In genomic region chr7:25702350-25702749, GRCm38 (mm10) we compare ENCODE assay signal across 17 mouse cellular contexts. TPM values are rescaled to one million over a fixed set of nuclear protein-coding genes. Genes with fewer than 3 reads are reported as not detected.
DNase-seq lines count a peak whose midpoint lies in the region; ATAC-seq and TF ChIP-seq lines count a peak whose summit lies in the region.
"Had no signal": no experiment of that assay in that cellular context is flagged by ENCODE, and none has a peak within 500 bp of the region (broad histone marks: within the 10 kb centered on the region; RNA-seq: fewer than 3 reads in every experiment).

No protein-coding gene starts in this region.

- no peak overlapping the region for H3K4me2 ChIP-seq in lung, embryonic 14.5 days
- H3K4me2 ChIP-seq: heart, embryonic 15.5 days; liver, embryonic 15.5 days; neural tube, embryonic 15.5 days had no signal

- no peaks in the 10 kb centered on the region for H3K9me3 ChIP-seq in lung, embryonic 14.5 days (ENCODE audit: low read depth, low read length)
- H3K9me3 ChIP-seq in forebrain, embryonic 10.5 days, result peaks cover 24% of the 10 kb centered on the region
- H3K9me3 ChIP-seq: heart, embryonic 15.5 days; liver, embryonic 15.5 days; neural tube, embryonic 15.5 days had no signal

- H3K4me1 ChIP-seq in heart, adult 2 months (ENCODE audit: control insufficient read depth, insufficient read depth, low read length), result peaks cover 26% of the 10 kb centered on the region
- H3K4me1 ChIP-seq in lung, embryonic 14.5 days (ENCODE audit: insufficient read depth), result peaks cover 8% of the 10 kb centered on the region
- H3K4me1 ChIP-seq in forebrain, embryonic 10.5 days, result peaks cover 23% of the 10 kb centered on the region

- DNase-seq in heart, adult 2 months, result no peak
- no peak for DNase-seq in heart, adult 8-10 months (ENCODE audit: low spot score)
- DNase-seq in lung, embryonic 14.5 days, result no peak
- no peak for DNase-seq in lung, postnatal 4 days
- peak; percentile 52 for DNase-seq in ES-CJ7 (ENCODE audit: low read depth, low spot score)
- DNase-seq in naive thymus-derived CD4-positive, alpha-beta T cell, adult 2 months (ENCODE audit: low read depth), result peak; percentile 59
- DNase-seq in forebrain, embryonic 10.5 days (ENCODE audit: extremely low spot score, low spot score), result no peak
- no peak for DNase-seq in frontal cortex, adult 2 months (ENCODE audit: extremely low spot score in 1 of 2, low spot score in 1 of 2)
- DNase-seq: cerebellum, adult 9-11 months; lung, postnatal 36 days had no signal

- TF ChIP-seq POLR2A in heart, adult 2 months (IDR thresholded peaks at IDR 0.05; ENCODE audit: insufficient read depth, low read depth, low read length), result no peak

- TF ChIP-seq CTCF in heart, adult 2 months (IDR thresholded peaks at IDR 0.05), result peak; percentile 46
- peak; percentile 33; the same call in 1 of the 2 replicates for TF ChIP-seq CTCF in lung, embryonic 14.5 days (IDR thresholded peaks at IDR 0.05; ENCODE audit: low read depth)

- no peak overlapping the region for H3K27ac ChIP-seq in heart, adult 2 months
- H3K27ac ChIP-seq in lung, embryonic 14.5 days (ENCODE audit: low read depth), result no peak overlapping the region
- H3K27ac ChIP-seq in forebrain, embryonic 10.5 days, result no peak overlapping the region
- H3K27ac ChIP-seq: heart, embryonic 15.5 days; liver, embryonic 15.5 days; midbrain, embryonic 10.5 days; neural tube, embryonic 15.5 days had no signal

- 97% methylated on average over 2 of the region's 2 CpGs for WGBS in heart, adult 2 months
- 92% methylated on average over 2 of the region's 2 CpGs for WGBS in lung, embryonic 14.5 days
- WGBS in forebrain, embryonic 10.5 days, result 97% methylated on average over 2 of the region's 2 CpGs

- H3K36me3 ChIP-seq in heart, adult 2 months (ENCODE audit: control insufficient read depth, insufficient read depth, low read length), result peaks cover 8% of the 10 kb centered on the region
- H3K36me3 ChIP-seq in lung, embryonic 14.5 days (ENCODE audit: insufficient read depth), result no peaks in the 10 kb centered on the region
- no peaks in the 10 kb centered on the region for H3K36me3 ChIP-seq in forebrain, embryonic 10.5 days (replicated peaks)
- H3K36me3 ChIP-seq: midbrain, embryonic 10.5 days; neural tube, embryonic 15.5 days had no signal

- no peak overlapping the region for H3K9ac ChIP-seq in heart, adult 2 months (ENCODE audit: low read depth, low read length)
- no peak overlapping the region for H3K9ac ChIP-seq in lung, embryonic 14.5 days
- H3K9ac ChIP-seq: heart, embryonic 15.5 days; liver, embryonic 15.5 days; neural tube, embryonic 15.5 days had no signal

- no peak for TF ChIP-seq EP300 in heart, adult 2 months (IDR thresholded peaks at IDR 0.05; ENCODE audit: insufficient read depth, low read depth, low read length)

- ATAC-seq in lung, embryonic 14.5 days (ENCODE audit: insufficient read depth), result no peak
- ATAC-seq: inflammation-experienced regulatory T-cells, adult 6 months; Patski had no signal

- no peaks in the 10 kb centered on the region for H3K27me3 ChIP-seq in heart, adult 2 months (ENCODE audit: control insufficient read depth, insufficient read depth, low read length)
- H3K27me3 ChIP-seq in lung, embryonic 14.5 days (ENCODE audit: insufficient read depth, low read length), result peaks cover 4% of the 10 kb centered on the region; the same call in 1 of the 2 replicates
- peaks cover 31% of the 10 kb centered on the region for H3K27me3 ChIP-seq in forebrain, embryonic 10.5 days (ENCODE audit: poor library complexity, severe bottlenecking)
- H3K27me3 ChIP-seq: heart, embryonic 15.5 days; liver, embryonic 15.5 days; Patski had no signal

- H3K4me3 ChIP-seq in heart, adult 2 months, result no peak overlapping the region
- no peak overlapping the region for H3K4me3 ChIP-seq in lung, embryonic 14.5 days (ENCODE audit: low read depth, low read length)
- no peak overlapping the region for H3K4me3 ChIP-seq in forebrain, embryonic 10.5 days
- H3K4me3 ChIP-seq: heart, embryonic 15.5 days; liver, embryonic 15.5 days; midbrain, embryonic 10.5 days; neural tube, embryonic 15.5 days had no signal

- intact Hi-C loops in heart, adult 2 months (cut with DNase I), result no loop called here

- H3K79me2 ChIP-seq in heart, adult 2 months (replicated peaks; ENCODE audit: control insufficient read depth, insufficient read depth, low read length), result no peaks in the 10 kb centered on the region

RNA-seq across cellular contexts. Expression of gene Tgfb1, which starts 15.5 kb away (rescaled TPM):
- 10 to 100 TPM; 21.5 to 22.5 TPM for total RNA-seq in heart, adult 2 months (2021)
- 16.3 and 24.7 TPM in 2 replicates for polyA plus RNA-seq in heart, adult 2 months (2012; rRNA removed)
- 10 to 100 TPM; 17.5 to 24.9 (median 23.9) TPM for total RNA-seq in heart, adult 8-10 months (2022)
- polyA plus RNA-seq in lung, embryonic 14.5 days (2014; fragmentation: Nextera tagmentation; extraction: Ambion mirVana), result 4.0 and 4.1 TPM in 2 replicates
- polyA plus RNA-seq in forebrain, embryonic 10.5 days (2016; fragmentation: Nextera tagmentation; extraction: Ambion mirVana), result 0.89 and 1.2 TPM in 2 replicates
- 7.0 and 7.2 TPM in 2 replicates for polyA plus RNA-seq in frontal cortex, adult 2 months (2012; rRNA removed)

RNA-seq across cellular contexts. Expression of gene Ccdc97, which starts 16.5 kb away (rescaled TPM):
- 10 to 100 TPM; 51.8 to 59.3 TPM for total RNA-seq in heart, adult 2 months (2021)
- polyA plus RNA-seq in heart, adult 2 months (2012; rRNA removed), result 62.9 and 72.6 TPM in 2 replicates
- total RNA-seq in heart, adult 8-10 months (2022), result 10 to 100 TPM; 56.7 to 62.0 (median 58.8) TPM
- polyA plus RNA-seq in lung, embryonic 14.5 days (2014; fragmentation: Nextera tagmentation; extraction: Ambion mirVana), result 28.6 and 29.4 TPM in 2 replicates
- 28.7 and 29.6 TPM in 2 replicates for polyA plus RNA-seq in forebrain, embryonic 10.5 days (2016; fragmentation: Nextera tagmentation; extraction: Ambion mirVana)
- polyA plus RNA-seq in frontal cortex, adult 2 months (2012; rRNA removed), result 60.3 and 64.0 TPM in 2 replicates

RNA-seq across cellular contexts. Expression of gene B9d2, which starts 21.8 kb away (rescaled TPM):
- 10 to 100 TPM in 1 of 2 experiments, 1 to 10 TPM in 1; 7.9 to 10.2 TPM for total RNA-seq in heart, adult 2 months (2021)
- polyA plus RNA-seq in heart, adult 2 months (2012; rRNA removed), result 31.5 and 32.2 TPM in 2 replicates
- total RNA-seq in heart, adult 8-10 months (2022), result 10 to 100 TPM; 10.1 to 12.8 (median 11.9) TPM
- 25.1 and 27.6 TPM in 2 replicates for polyA plus RNA-seq in lung, embryonic 14.5 days (2014; fragmentation: Nextera tagmentation; extraction: Ambion mirVana)
- polyA plus RNA-seq in forebrain, embryonic 10.5 days (2016; fragmentation: Nextera tagmentation; extraction: Ambion mirVana), result 36.9 and 38.1 TPM in 2 replicates
- 54.8 and 62.4 TPM in 2 replicates for polyA plus RNA-seq in frontal cortex, adult 2 months (2012; rRNA removed)

RNA-seq across cellular contexts. Expression of gene Tmem91, which starts 27.4 kb away (rescaled TPM):
- not detected for total RNA-seq in heart, adult 2 months (2021)
- polyA plus RNA-seq in heart, adult 2 months (2012; rRNA removed), result 1.1 TPM in 1 of 2 replicates, not detected in the other
- not detected for total RNA-seq in heart, adult 8-10 months (2022)
- polyA plus RNA-seq in lung, embryonic 14.5 days (2014; fragmentation: Nextera tagmentation; extraction: Ambion mirVana), result 1.6 and 2.8 TPM in 2 replicates
- polyA plus RNA-seq in forebrain, embryonic 10.5 days (2016; fragmentation: Nextera tagmentation; extraction: Ambion mirVana), result 2.2 and 3.2 TPM in 2 replicates
- polyA plus RNA-seq in frontal cortex, adult 2 months (2012; rRNA removed), result 49.8 and 52.0 TPM in 2 replicates
- total RNA-seq: hematopoietic stem cell, adult 5-6 weeks had no signal

RNA-seq across cellular contexts. Expression of gene Exosc5, which starts 43.4 kb away (rescaled TPM):
- 10 to 100 TPM; 16.6 to 20.5 TPM for total RNA-seq in heart, adult 2 months (2021)
- polyA plus RNA-seq in heart, adult 2 months (2012; rRNA removed), result 21.0 and 23.5 TPM in 2 replicates
- total RNA-seq in heart, adult 8-10 months (2022), result 10 to 100 TPM; 17.5 to 20.4 (median 19.3) TPM
- polyA plus RNA-seq in lung, embryonic 14.5 days (2014; fragmentation: Nextera tagmentation; extraction: Ambion mirVana), result 72.3 and 79.7 TPM in 2 replicates
- 81.0 and 82.1 TPM in 2 replicates for polyA plus RNA-seq in forebrain, embryonic 10.5 days (2016; fragmentation: Nextera tagmentation; extraction: Ambion mirVana)
- polyA plus RNA-seq in frontal cortex, adult 2 months (2012; rRNA removed), result 33.9 TPM in 2 replicates

Comparison
In these comparisons a context has a peak if more than half of its experiments do, and no peak if none do; other contexts are left out.
1. DNase-seq: peak in ES-CJ7 (single experiment) and naive thymus-derived CD4-positive, alpha-beta T cell, adult 2 months (single experiment); none in heart, adult 2 months (0 of 2), heart, adult 8-10 months (single experiment), lung, embryonic 14.5 days (single experiment), lung, postnatal 4 days (0 of 2), forebrain, embryonic 10.5 days (single experiment) and frontal cortex, adult 2 months (0 of 2).